Mouse (Mus musculus): ENCODE measurements around the gene Zfyve28.

DNA sequence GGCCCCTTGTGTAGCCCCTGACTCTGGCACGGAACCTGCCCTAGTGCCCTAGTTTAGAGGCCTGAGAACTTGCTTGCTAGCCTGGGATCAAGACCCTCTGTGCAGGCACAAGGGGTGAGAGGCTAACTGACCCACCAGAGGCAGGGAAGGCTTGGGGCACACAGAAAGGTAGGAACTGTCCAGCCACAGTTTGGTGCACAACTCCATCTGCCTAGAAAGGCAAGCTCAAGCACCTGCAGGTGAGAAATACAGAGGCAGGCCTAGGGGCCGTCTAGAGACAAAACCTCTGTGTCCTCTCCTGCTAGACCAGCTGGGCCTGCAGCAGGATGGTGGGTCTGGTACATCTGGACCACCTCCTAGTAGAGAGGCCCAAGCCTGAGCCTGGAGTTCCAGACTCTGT lies 114.2 kb downstream of the Zfyve28 start:
- TF ChIP-seq CTCF (IDR thresholded peaks at IDR 0.05; ENCODE audit: low read depth, low read length): no peak
- no peak for TF ChIP-seq POLR2A (IDR thresholded peaks at IDR 0.05; ENCODE audit: extremely low read depth, insufficient read depth, low read length)
